Mouse (Mus musculus): Measurements from ENCODE around the gene Atf7ip. TPM values are rescaled to one million over a fixed set of nuclear protein-coding genes. Genes with fewer than 3 reads are reported as not detected.

The Atf7ip gene
- polyA plus RNA-seq, 1 experiment from 2014 or later, result 8.4 TPM

- H3K4me3 ChIP-seq (ENCODE audit: low read depth, low read length), result 0 out of 2 replicates have a peak overlapping the region, but pooled peaks have one; percentile 3
- H3K27me3 ChIP-seq (ENCODE audit: control insufficient read depth, insufficient read depth, low read length), result no peaks in the 10 kb centered on the region
Measured at GRCm38 (mm10) chr6:136532535-136533291, 26.7 kb downstream of the Atf7ip start.

GRCm38 (mm10) chr6:136533804-136534203 is 27.8 kb downstream of the Atf7ip start:
- TF ChIP-seq CTCF (IDR thresholded peaks at IDR 0.05; ENCODE audit: low read depth) (no peak), EP300 (optimal IDR thresholded peaks at IDR 0.05) (no peak)
- H3K4me2 ChIP-seq (replicated peaks; ENCODE audit: low read depth), result no peak overlapping the region
- peaks cover 3% of the 10 kb centered on the region; the same call in 1 of the 2 replicates for H3K4me1 ChIP-seq (replicated peaks; ENCODE audit: control insufficient read depth, insufficient read depth)
- no peak overlapping the region for H3K27ac ChIP-seq (replicated peaks)
- ATAC-seq (ENCODE audit: low FRiP score, low TSS enrichment), result no peak
- H3K27me3 ChIP-seq (ENCODE audit: control insufficient read depth, insufficient read depth, low read length), result no peaks in the 10 kb centered on the region
- DNase-seq (ENCODE audit: low spot score), result no peak
- no peaks in the 10 kb centered on the region for H3K9me3 ChIP-seq (ENCODE audit: control insufficient read depth, low read length)
- H3K4me3 ChIP-seq (ENCODE audit: low read depth, low read length), result no peak overlapping the region
- H3K36me3 ChIP-seq (ENCODE audit: control insufficient read depth, insufficient read depth, low read length), result peaks cover 6% of the 10 kb centered on the region; the same call in 1 of the 2 replicates
- 59% methylated on average over 4 of the region's 4 CpGs for WGBS
- no peak overlapping the region for H3K9ac ChIP-seq (ENCODE audit: low read length)

More at GRCm38 (mm10) chr6:136532535-136533291, 26.7 kb downstream of the Atf7ip start:
- H3K4me2 ChIP-seq (replicated peaks; ENCODE audit: low read depth), result 0 out of 2 replicates have a peak overlapping the region, but pooled peaks have one; percentile 23
- peaks cover 5% of the 10 kb centered on the region; the same call in 1 of the 2 replicates for H3K36me3 ChIP-seq (ENCODE audit: control insufficient read depth, insufficient read depth, low read length)
- no peak overlapping the region for H3K9ac ChIP-seq (ENCODE audit: low read length)
- peaks cover 3% of the 10 kb centered on the region; the same call in 1 of the 2 replicates for H3K4me1 ChIP-seq (replicated peaks; ENCODE audit: control insufficient read depth, insufficient read depth)
- H3K27ac ChIP-seq (replicated peaks), result peak overlapping the region; percentile 69
- DNase-seq (ENCODE audit: low spot score) (peak; percentile 72), ATAC-seq (ENCODE audit: low FRiP score, low TSS enrichment) (peak; percentile 92)
- TF ChIP-seq EP300 (optimal IDR thresholded peaks at IDR 0.05) (peak; percentile 82), CTCF (IDR thresholded peaks at IDR 0.05; ENCODE audit: low read depth) (no peak)
- H3K9me3 ChIP-seq (ENCODE audit: control insufficient read depth, low read length), result no peaks in the 10 kb centered on the region
- WGBS, result 12% methylated on average over 7 of the region's 7 CpGs

- Histone ChIP-seq H3K27me3 (ENCODE audit: control insufficient read depth, insufficient read depth, low read length) (no peaks in the 10 kb centered on the region), H3K4me2 (replicated peaks; ENCODE audit: low read depth) (no peak overlapping the region), H3K4me1 (replicated peaks; ENCODE audit: control insufficient read depth, insufficient read depth) (peaks cover 3% of the 10 kb centered on the region; the same call in 1 of the 2 replicates), H3K27ac (replicated peaks) (no peak overlapping the region), H3K9me3 (ENCODE audit: control insufficient read depth, low read length) (no peaks in the 10 kb centered on the region), H3K36me3 (ENCODE audit: control insufficient read depth, insufficient read depth, low read length) (peaks cover 6% of the 10 kb centered on the region; the same call in 1 of the 2 replicates), H3K9ac (ENCODE audit: low read length) (no peak overlapping the region), H3K4me3 (ENCODE audit: low read depth, low read length) (no peak overlapping the region)
- TF ChIP-seq EP300 (optimal IDR thresholded peaks at IDR 0.05) (no peak), CTCF (IDR thresholded peaks at IDR 0.05; ENCODE audit: low read depth) (no peak)
- ATAC-seq (ENCODE audit: low FRiP score, low TSS enrichment), result no peak
- WGBS, result 49% methylated on average over 3 of the region's 3 CpGs
- no peak for DNase-seq (ENCODE audit: low spot score)
Measured at GRCm38 (mm10) chr6:136534444-136534843, 28.5 kb downstream of the Atf7ip start.

- peaks cover 6% of the 10 kb centered on the region; the same call in 1 of the 2 replicates for H3K36me3 ChIP-seq (ENCODE audit: control insufficient read depth, insufficient read depth, low read length)
- H3K9me3 ChIP-seq (ENCODE audit: control insufficient read depth, low read length), result no peaks in the 10 kb centered on the region
- no peak overlapping the region for H3K27ac ChIP-seq (replicated peaks)
- no peak overlapping the region for H3K4me2 ChIP-seq (replicated peaks; ENCODE audit: low read depth)
- TF ChIP-seq EP300 (optimal IDR thresholded peaks at IDR 0.05) (no peak), CTCF (IDR thresholded peaks at IDR 0.05; ENCODE audit: low read depth) (no peak)
- H3K4me1 ChIP-seq (replicated peaks; ENCODE audit: control insufficient read depth, insufficient read depth), result peaks cover 3% of the 10 kb centered on the region; the same call in 1 of the 2 replicates
- DNase-seq (ENCODE audit: low spot score) (no peak), ATAC-seq (ENCODE audit: low FRiP score, low TSS enrichment) (no peak)
- 51% methylated on average over 5 of the region's 5 CpGs for WGBS
- H3K27me3 ChIP-seq (ENCODE audit: control insufficient read depth, insufficient read depth, low read length), result no peaks in the 10 kb centered on the region
- no peak overlapping the region for H3K4me3 ChIP-seq (ENCODE audit: low read depth, low read length)
- no peak overlapping the region for H3K9ac ChIP-seq (ENCODE audit: low read length)
Measured at GRCm38 (mm10) chr6:136535176-136535575, 29.2 kb downstream of the Atf7ip start.

GRCm38 (mm10) chr6:136536121-136536520 is 30.2 kb downstream of the Atf7ip start:
- no peak overlapping the region for H3K9ac ChIP-seq (ENCODE audit: low read length)
- H3K4me1 ChIP-seq (replicated peaks; ENCODE audit: control insufficient read depth, insufficient read depth), result peaks cover 5% of the 10 kb centered on the region; the same call in 1 of the 2 replicates
- H3K36me3 ChIP-seq (ENCODE audit: control insufficient read depth, insufficient read depth, low read length), result peaks cover 6% of the 10 kb centered on the region; the same call in 1 of the 2 replicates
- H3K4me3 ChIP-seq (ENCODE audit: low read depth, low read length), result no peak overlapping the region
- 65% methylated on average over 5 of the region's 5 CpGs for WGBS
- H3K27me3 ChIP-seq (ENCODE audit: control insufficient read depth, insufficient read depth, low read length), result no peaks in the 10 kb centered on the region
- TF ChIP-seq EP300 (optimal IDR thresholded peaks at IDR 0.05) (no peak), CTCF (IDR thresholded peaks at IDR 0.05; ENCODE audit: low read depth) (no peak)
- H3K4me2 ChIP-seq (replicated peaks; ENCODE audit: low read depth), result no peak overlapping the region
- ATAC-seq (ENCODE audit: low FRiP score, low TSS enrichment) (no peak), DNase-seq (ENCODE audit: low spot score) (no peak)
- 0 out of 2 replicates have a peak overlapping the region, but pooled peaks have one; percentile 2 for H3K27ac ChIP-seq (replicated peaks)
- no peaks in the 10 kb centered on the region for H3K9me3 ChIP-seq (ENCODE audit: control insufficient read depth, low read length)

GRCm38 (mm10) chr6:136541350-136541749 is 35.4 kb downstream of the Atf7ip start:
- 0 out of 2 replicates have a peak overlapping the region, but pooled peaks have one; percentile 9 for H3K27ac ChIP-seq (replicated peaks)
- H3K9ac ChIP-seq (ENCODE audit: low read length), result no peak overlapping the region
- H3K27me3 ChIP-seq (ENCODE audit: control insufficient read depth, insufficient read depth, low read length), result no peaks in the 10 kb centered on the region
- H3K4me2 ChIP-seq (replicated peaks; ENCODE audit: low read depth), result no peak overlapping the region
- H3K4me1 ChIP-seq (replicated peaks; ENCODE audit: control insufficient read depth, insufficient read depth), result peaks cover 9% of the 10 kb centered on the region
- peaks cover 6% of the 10 kb centered on the region; the same call in 1 of the 2 replicates for H3K36me3 ChIP-seq (ENCODE audit: control insufficient read depth, insufficient read depth, low read length)
- ATAC-seq (ENCODE audit: low FRiP score, low TSS enrichment) (0 out of 2 replicates have a peak, but pooled peaks have one; percentile 49), DNase-seq (ENCODE audit: low spot score) (no peak)
- 59% methylated on average over 5 of the region's 5 CpGs for WGBS
- no peak overlapping the region for H3K4me3 ChIP-seq (ENCODE audit: low read depth, low read length)
- H3K9me3 ChIP-seq (ENCODE audit: control insufficient read depth, low read length), result no peaks in the 10 kb centered on the region
- TF ChIP-seq CTCF (IDR thresholded peaks at IDR 0.05; ENCODE audit: low read depth) (no peak), EP300 (optimal IDR thresholded peaks at IDR 0.05) (no peak)

Data from stomach, postnatal 0 days (tissue).